Mouse (Mus musculus) midbrain, embryonic 12.5 days (tissue): Measurements from ENCODE around the gene Kif1a. TPM values are rescaled to one million over a fixed set of nuclear protein-coding genes. Genes with fewer than 3 reads are reported as not detected.

Source experiments
- ATAC-seq: fragments of 200-750 bp; cut with Nextera tagmentation; 2 replicates; pipeline ENCODE4 v1.8.0; 2017; ENCODE audit warnings: low read depth, moderate TSS enrichment, moderate library complexity; ENCODE audit not compliant: low FRiP score
- H3K27ac ChIP-seq: fragments of 300-500 bp; sonication (generic); replicated peaks from 2 replicates; pipeline ENCODE4 v1.5.1; 2016; ENCODE audit warnings: mild to moderate bottlenecking
- H3K27me3 ChIP-seq: fragments of 300-500 bp; sonication (generic); 2 replicates; pipeline ENCODE4 v1.6.1; 2016; ENCODE audit warnings: mild to moderate bottlenecking
- H3K36me3 ChIP-seq: fragments of 300-500 bp; sonication (generic); 2 replicates; pipeline ENCODE4 v1.6.1; 2016
- H3K4me1 ChIP-seq: fragments of 300-500 bp; sonication (generic); 2 replicates; pipeline ENCODE4 v1.6.1; 2016
- H3K4me2 ChIP-seq: fragments of 300-500 bp; sonication (generic); replicated peaks from 2 replicates; pipeline ENCODE4 v1.6.1; 2016; ENCODE audit warnings: mild to moderate bottlenecking, moderate library complexity
- H3K4me3 ChIP-seq: fragments of 300-500 bp; sonication (generic); 2 replicates; pipeline ENCODE4 v1.5.1; 2016; ENCODE audit warnings: mild to moderate bottlenecking
- H3K9ac ChIP-seq: fragments of 300-500 bp; sonication (generic); replicated peaks from 2 replicates; pipeline ENCODE4 v1.6.1; 2016; ENCODE audit warnings: mild to moderate bottlenecking, moderate library complexity
- H3K9me3 ChIP-seq: fragments of 300-500 bp; sonication (generic); 2 replicates; pipeline ENCODE4 v1.6.1; 2016; ENCODE audit warnings: mild to moderate bottlenecking
- WGBS: fragments of 180-500 bp; shearing (Covaris S2); methylation state at CpG from one replicate; pipeline ENCODE4 v1.1.7; 2016; 5-methylcytosine and 5-hydroxymethylcytosine counted together
- polyA plus RNA-seq: library from polyadenylated mRNA; unstranded; fragments of >200 nt; fragmentation: Nextera tagmentation; extraction: Ambion mirVana; gene quantifications from 2 replicates; pipeline ENCODE4 v1.2.1, GENCODE M21; 2016

The Kif1a gene
- polyA plus RNA-seq, 1 experiment from 2014 or later = 126 TPM

DNA sequence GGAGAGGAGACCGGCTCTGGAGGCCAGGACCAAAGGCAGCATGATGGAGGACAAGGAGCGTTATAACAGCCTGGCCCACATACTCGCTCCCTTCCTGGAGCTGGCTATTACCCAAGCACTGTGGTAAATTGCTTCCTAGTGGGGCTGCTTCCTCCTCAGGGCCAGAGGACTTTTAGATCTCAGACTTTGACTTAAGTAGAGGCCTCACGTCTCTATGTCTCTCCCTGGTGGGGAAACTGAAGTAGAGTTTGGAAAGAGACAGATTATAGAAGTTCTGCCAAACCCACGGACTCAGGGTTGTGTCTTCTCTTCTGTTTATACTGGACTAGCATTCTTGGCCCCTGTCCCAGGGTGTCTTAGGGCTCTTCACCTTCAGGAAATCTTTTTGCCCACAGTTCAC lies 23.5 kb upstream of the Kif1a start:
- no peaks in the 10 kb centered on the region for H3K9me3 ChIP-seq
- no peak for ATAC-seq
- H3K27ac ChIP-seq = no peak overlapping the region
- WGBS = 76% methylated on average over 5 of the region's 5 CpGs
- H3K27me3 ChIP-seq = no peaks in the 10 kb centered on the region
- H3K4me2 ChIP-seq = no peak overlapping the region
- no peaks in the 10 kb centered on the region for H3K36me3 ChIP-seq
- H3K4me1 ChIP-seq = no peaks in the 10 kb centered on the region
- H3K9ac ChIP-seq = no peak overlapping the region
- H3K4me3 ChIP-seq = no peak overlapping the region

- H3K36me3 ChIP-seq = no peaks in the 10 kb centered on the region
- no peak for ATAC-seq
Measured at GRCm38 (mm10) chr1:93124066-93124465, 22.3 kb upstream of the Kif1a start.

DNA sequence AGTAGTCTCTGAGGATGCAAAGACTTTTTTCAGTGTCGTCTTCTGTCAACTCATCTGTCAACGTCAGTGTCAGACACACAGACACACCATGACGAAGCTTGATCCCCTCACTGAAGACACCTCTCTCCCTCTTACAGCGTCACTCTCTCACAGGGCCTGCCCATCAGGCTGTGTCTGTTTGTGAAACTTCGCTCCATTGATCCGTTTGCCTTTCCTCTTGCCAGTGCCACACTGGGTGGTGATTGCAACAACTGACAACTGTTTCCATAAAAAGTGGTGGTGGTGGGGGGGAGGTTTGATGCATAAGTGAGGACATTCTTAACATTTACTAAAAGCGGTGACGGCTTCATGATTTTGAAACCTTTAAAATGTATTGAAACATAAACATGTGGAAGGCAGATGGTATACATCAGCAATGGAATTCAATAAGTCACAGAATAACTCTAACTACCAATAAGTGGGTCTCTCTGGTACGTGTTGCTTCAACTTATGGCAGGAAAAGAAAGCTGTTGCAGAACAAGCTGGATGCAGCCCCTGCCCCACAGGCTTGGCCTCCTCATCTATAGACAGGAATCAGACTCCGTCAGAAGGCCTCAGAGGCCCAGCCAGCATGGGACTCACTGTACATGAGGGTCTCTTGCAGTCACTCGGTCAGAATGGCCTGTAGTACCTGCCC lies 21.6 kb upstream of the Kif1a start:
- Histone ChIP-seq H3K27me3 (no peaks in the 10 kb centered on the region), H3K4me2 (no peak overlapping the region), H3K9ac (no peak overlapping the region), H3K27ac (no peak overlapping the region), H3K4me1 (0 out of 2 replicates have a peak, but pooled peaks cover 2% of the 10 kb centered on the region), H3K9me3 (no peaks in the 10 kb centered on the region), H3K4me3 (no peak overlapping the region), H3K36me3 (no peaks in the 10 kb centered on the region)
- 84% methylated on average over 11 of the region's 11 CpGs for WGBS
- no peak for ATAC-seq

More at GRCm38 (mm10) chr1:93124066-93124465, 22.3 kb upstream of the Kif1a start:
- H3K4me2 ChIP-seq = no peak overlapping the region
- H3K4me1 ChIP-seq = no peaks in the 10 kb centered on the region
- 74% methylated on average over 8 of the region's 8 CpGs for WGBS
- H3K27me3 ChIP-seq = no peaks in the 10 kb centered on the region
- H3K27ac ChIP-seq = no peak overlapping the region
- no peak overlapping the region for H3K4me3 ChIP-seq
- H3K9me3 ChIP-seq = no peaks in the 10 kb centered on the region
- H3K9ac ChIP-seq = no peak overlapping the region

GRCm38 (mm10) chr1:93118816-93119215 lies 17.1 kb upstream of the Kif1a start:
- Histone ChIP-seq H3K9me3 (no peaks in the 10 kb centered on the region), H3K4me1 (peaks cover 8% of the 10 kb centered on the region), H3K4me3 (no peak overlapping the region), H3K27ac (no peak overlapping the region), H3K36me3 (no peaks in the 10 kb centered on the region), H3K27me3 (no peaks in the 10 kb centered on the region), H3K4me2 (no peak overlapping the region), H3K9ac (no peak overlapping the region)
- no peak for ATAC-seq
- 45% methylated on average over 4 of the region's 4 CpGs for whole genome bisulfite sequencing

DNA sequence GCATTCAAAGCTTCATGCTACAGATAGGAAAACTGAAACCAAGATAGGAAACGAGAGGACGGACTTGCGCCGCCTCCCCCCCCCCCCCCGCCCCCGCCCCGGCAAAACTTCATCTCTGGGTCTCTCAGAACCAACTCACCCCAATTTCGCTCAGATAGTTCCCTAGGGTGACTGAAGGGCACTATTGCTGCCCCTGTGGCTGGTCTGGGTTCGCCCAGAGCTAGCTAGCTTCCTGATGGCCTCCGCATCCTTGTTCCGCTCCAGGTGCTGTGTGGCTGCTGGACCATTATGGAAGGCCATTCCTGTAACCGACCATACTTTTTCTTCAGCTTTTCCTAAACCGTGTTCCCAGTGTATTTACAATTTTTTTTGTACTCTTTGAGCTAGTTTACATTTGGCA lies 13.7 kb upstream of the Kif1a start:
- Histone ChIP-seq H3K9me3 (no peaks in the 10 kb centered on the region), H3K27me3 (no peaks in the 10 kb centered on the region), H3K4me3 (peak overlapping the region; percentile 47), H3K4me2 (peak overlapping the region; percentile 74), H3K4me1 (peaks cover 8% of the 10 kb centered on the region), H3K27ac (peak overlapping the region; percentile 76), H3K9ac (peak overlapping the region; percentile 52), H3K36me3 (no peaks in the 10 kb centered on the region)
- peak; percentile 72 for ATAC-seq
- WGBS = 12% methylated on average over 10 of the region's 13 CpGs

- H3K27ac ChIP-seq = peak overlapping the region; percentile 76
- H3K36me3 ChIP-seq = no peaks in the 10 kb centered on the region
- peak overlapping the region; percentile 74 for H3K4me2 ChIP-seq
- H3K9me3 ChIP-seq = no peaks in the 10 kb centered on the region
- H3K4me3 ChIP-seq = peak overlapping the region; percentile 47
- peaks cover 8% of the 10 kb centered on the region for H3K4me1 ChIP-seq
- no peaks in the 10 kb centered on the region for H3K27me3 ChIP-seq
- 21% methylated on average over 21 of the region's 21 CpGs for WGBS
- peak overlapping the region; percentile 52 for H3K9ac ChIP-seq
- ATAC-seq = peak; percentile 99
Measured at GRCm38 (mm10) chr1:93114713-93115463, 13.1 kb upstream of the Kif1a start.

DNA sequence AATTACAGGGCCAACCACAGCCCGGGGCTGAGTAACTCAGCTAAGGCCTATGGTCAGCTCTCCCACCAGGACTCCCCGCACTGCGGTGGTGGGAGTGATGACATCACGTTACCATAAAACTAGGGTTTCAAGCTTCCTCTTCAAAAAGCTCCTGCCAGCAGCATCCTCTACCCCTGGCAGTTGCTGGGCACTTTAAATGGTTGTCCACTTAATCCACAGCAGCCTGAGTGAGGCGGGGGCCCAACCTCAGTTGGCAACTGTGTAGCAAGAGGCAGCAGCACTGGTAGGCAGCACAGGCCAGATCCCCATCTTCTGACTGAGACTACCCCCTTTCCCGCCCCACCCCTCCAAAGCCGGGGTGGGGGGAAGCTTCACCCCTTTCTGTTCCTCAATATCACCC lies 949 bp upstream of the Kif1a start:
- 0 out of 2 replicates have a peak overlapping the region, but pooled peaks have one; percentile 6 for H3K9ac ChIP-seq
- no peak overlapping the region for H3K4me3 ChIP-seq
- no peak for ATAC-seq
- H3K4me2 ChIP-seq = peak overlapping the region; percentile 95; the same call in 1 of the 2 replicates
- WGBS = 65% methylated on average over 7 of the region's 7 CpGs
- H3K36me3 ChIP-seq = no peaks in the 10 kb centered on the region
- H3K4me1 ChIP-seq = peaks cover 25% of the 10 kb centered on the region
- H3K27me3 ChIP-seq = peaks cover 27% of the 10 kb centered on the region
- H3K27ac ChIP-seq = 0 out of 2 replicates have a peak overlapping the region, but pooled peaks have one; percentile 15
- H3K9me3 ChIP-seq = no peaks in the 10 kb centered on the region

DNA sequence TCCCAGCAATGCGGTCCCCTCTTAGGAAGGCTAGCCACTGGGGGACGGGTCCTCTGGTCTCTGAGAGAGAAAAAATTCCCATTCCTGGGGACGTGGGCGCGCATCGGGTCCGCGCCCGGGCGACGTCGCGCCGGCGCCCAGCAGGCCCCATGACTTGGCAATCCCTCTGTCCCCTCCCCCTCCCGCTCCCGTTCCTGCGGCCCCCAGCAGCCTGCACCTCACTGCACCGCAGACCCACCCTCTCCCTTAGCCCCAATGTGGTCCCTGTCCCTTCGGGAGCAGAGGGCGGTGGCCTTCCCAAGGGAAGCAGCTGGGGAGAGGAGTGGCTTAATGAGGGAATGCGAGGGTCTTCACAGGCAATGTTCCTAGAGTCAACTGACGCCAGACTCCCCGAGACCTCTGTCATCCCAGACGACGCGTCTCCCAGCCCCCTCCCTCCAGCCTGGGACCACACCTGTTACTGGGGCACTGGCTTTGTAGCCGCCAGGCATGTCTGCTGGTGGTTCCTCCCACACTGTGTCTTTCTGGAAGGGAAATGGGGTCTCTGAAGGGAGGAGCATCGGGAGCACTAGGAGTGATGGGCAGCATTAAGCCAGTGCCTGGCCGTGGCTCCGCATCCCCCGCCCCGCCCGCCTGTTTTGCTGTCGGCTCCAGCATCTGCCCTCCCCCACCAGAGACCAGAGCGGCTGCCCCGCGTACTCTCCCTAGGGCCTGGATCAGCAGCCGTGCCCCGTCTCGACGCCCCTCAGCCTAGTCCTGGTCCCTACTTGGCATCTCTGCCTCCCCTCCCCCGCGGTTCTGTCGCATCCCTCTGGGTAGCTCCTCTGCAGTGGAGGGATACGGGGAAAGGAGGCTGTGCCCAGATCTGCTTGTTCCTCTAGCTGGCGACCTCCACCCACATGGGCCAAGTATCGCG lies 917 bp downstream of the Kif1a start:
- peak; percentile 71 for ATAC-seq
- Histone ChIP-seq H3K27me3 (peaks cover 27% of the 10 kb centered on the region), H3K9me3 (no peaks in the 10 kb centered on the region), H3K9ac (peak overlapping the region; percentile 71), H3K4me1 (peaks cover 31% of the 10 kb centered on the region), H3K4me2 (peak overlapping the region; percentile 95), H3K27ac (peak overlapping the region; percentile 73), H3K36me3 (no peaks in the 10 kb centered on the region), H3K4me3 (peak overlapping the region; percentile 62)
- WGBS = under 1% methylated on average over 46 of the region's 49 CpGs

DNA sequence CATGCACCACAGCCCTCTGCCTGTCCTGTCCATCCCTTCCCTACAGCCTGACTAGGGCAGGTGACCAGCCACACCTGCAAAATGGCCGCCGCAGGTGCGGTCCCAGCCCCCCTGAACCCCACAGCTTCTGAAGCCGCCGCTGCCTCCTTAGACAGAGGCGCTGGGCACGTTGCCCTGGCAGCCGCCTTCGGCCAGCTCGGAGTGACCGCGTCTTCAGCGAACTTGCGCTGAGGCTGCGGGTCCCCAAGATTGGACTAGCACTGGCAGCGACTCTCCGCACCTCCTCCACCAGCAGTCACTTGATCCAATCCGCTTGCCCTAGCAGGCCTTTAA lies 1.5 kb downstream of the Kif1a start:
- Histone ChIP-seq H3K36me3 (no peaks in the 10 kb centered on the region), H3K4me1 (peaks cover 37% of the 10 kb centered on the region), H3K4me2 (peak overlapping the region; percentile 95), H3K9me3 (no peaks in the 10 kb centered on the region), H3K27ac (peak overlapping the region; percentile 73), H3K4me3 (peak overlapping the region; percentile 62), H3K27me3 (peaks cover 27% of the 10 kb centered on the region), H3K9ac (peak overlapping the region; percentile 71)
- peak; percentile 1; the same call in 1 of the 2 replicates for ATAC-seq
- WGBS = 1% methylated on average over 18 of the region's 18 CpGs

DNA sequence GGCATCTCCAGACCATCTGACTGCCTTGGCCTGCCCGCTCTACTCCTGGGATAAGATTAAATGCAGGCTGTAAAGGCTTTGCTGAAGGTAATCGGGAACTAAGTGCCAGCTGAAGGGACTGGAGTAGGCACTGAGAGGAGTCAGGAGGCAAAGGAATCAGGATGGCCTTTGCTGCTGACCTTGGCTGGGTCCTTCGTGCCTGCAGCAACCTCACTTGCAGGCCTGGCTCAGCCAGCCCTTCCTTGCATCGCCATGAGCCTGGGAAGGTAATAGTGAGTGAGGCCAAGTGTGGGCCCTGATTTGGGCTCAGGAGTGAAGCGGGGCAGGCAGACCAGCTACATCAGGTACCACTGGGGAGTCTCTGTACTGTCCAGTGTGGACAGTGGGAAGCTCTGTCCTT lies 2.8 kb downstream of the Kif1a start:
- H3K4me3 ChIP-seq = no peak overlapping the region
- ATAC-seq = no peak
- H3K27me3 ChIP-seq = peaks cover 27% of the 10 kb centered on the region
- H3K36me3 ChIP-seq = no peaks in the 10 kb centered on the region
- peaks cover 39% of the 10 kb centered on the region for H3K4me1 ChIP-seq
- no peak overlapping the region for H3K9ac ChIP-seq
- WGBS = 86% methylated on average over 5 of the region's 5 CpGs
- no peak overlapping the region for H3K27ac ChIP-seq
- H3K4me2 ChIP-seq = peak overlapping the region; percentile 95; the same call in 1 of the 2 replicates
- no peaks in the 10 kb centered on the region for H3K9me3 ChIP-seq

DNA sequence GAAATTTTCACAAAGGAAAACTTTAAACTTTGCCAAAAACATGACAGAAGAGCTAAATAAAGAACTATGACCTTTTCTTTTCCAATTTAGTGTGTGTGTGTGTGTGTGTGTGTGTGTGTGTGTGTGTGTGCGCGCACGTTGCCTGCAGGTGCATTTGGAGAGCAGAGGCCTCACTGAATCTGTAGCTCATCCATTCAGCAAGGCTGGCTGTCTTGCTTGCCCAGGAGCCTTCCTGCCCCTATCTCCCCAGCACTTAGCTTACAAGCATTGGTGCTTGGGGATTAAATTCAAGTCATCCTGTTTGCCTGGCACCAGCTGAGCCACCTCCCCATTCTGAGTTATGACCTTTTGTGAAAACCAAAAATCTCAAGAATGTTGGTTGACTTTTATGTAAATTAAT lies 9.2 kb downstream of the Kif1a start:
- Histone ChIP-seq H3K4me1 (peaks cover 13% of the 10 kb centered on the region), H3K9me3 (no peaks in the 10 kb centered on the region), H3K9ac (no peak overlapping the region), H3K27ac (no peak overlapping the region), H3K4me3 (no peak overlapping the region), H3K4me2 (no peak overlapping the region), H3K36me3 (peaks cover 6% of the 10 kb centered on the region; the same call in 1 of the 2 replicates), H3K27me3 (no peaks in the 10 kb centered on the region)
- ATAC-seq = no peak
- WGBS = 82% methylated on average over 3 of the region's 3 CpGs
